Mouse (Mus musculus) right cerebral cortex, postnatal 14 days (tissue): ENCODE results near the gene Atn1.
A peak's percentile ranks its signal among the peaks of the same experiment; 100 is the strongest.
"Not testable (repeated sequence)": the region's sequence is repeated elsewhere in the genome, so short reads cannot be mapped to it uniquely, and the experiment has no call there.

Experiments used
- DNase-seq: peaks from one replicate; pipeline ENCODE4 v3.0.0; 2022

The Atn1 gene

DNA sequence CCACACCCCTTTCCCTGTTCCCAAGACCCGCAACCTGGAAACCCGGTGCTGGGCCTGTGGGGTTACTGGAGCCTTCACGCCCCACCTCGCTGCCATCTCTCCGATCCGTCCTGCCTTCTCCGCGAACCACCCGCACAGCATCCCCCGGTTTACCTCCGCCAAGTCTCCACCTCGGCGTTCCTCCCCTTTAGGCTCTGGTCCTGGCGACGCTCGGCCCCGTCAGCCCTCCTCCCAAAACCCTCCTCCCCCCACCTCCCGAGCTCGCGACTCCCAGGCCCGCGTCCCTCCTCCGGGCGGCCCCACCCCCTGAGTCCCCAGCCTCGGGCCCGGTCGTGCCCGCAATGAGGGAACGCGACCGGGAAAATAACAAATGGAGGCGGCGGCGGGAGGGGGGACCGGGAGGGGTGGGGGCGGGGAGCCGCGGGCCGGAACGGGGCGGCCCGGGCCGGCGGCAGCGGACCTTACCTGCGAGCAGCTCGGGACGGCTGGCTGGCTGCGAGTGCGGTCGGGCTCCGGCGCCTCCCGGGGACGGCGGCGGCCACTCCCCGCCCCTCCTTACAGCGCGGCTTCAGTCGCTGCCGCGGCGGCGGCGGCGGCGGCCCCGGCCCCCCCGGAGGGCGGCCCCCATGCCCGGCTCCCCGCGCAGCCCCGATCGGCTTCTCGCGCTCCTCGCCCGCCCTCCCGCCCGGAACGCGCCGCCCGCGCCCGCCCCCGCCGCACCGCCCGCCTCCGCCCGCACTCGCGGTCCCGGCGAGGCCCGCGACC is at the start of gene Atn1, which contains the start of gene Gm45234:
TSS of gene Atn1 (minus strand) at position 694 of the 765 bp plus-strand sequence.
TSS of gene Gm45234 (minus strand) at position 191 of the 765 bp plus-strand sequence.
- DNase-seq, result peak; percentile 64

DNA sequence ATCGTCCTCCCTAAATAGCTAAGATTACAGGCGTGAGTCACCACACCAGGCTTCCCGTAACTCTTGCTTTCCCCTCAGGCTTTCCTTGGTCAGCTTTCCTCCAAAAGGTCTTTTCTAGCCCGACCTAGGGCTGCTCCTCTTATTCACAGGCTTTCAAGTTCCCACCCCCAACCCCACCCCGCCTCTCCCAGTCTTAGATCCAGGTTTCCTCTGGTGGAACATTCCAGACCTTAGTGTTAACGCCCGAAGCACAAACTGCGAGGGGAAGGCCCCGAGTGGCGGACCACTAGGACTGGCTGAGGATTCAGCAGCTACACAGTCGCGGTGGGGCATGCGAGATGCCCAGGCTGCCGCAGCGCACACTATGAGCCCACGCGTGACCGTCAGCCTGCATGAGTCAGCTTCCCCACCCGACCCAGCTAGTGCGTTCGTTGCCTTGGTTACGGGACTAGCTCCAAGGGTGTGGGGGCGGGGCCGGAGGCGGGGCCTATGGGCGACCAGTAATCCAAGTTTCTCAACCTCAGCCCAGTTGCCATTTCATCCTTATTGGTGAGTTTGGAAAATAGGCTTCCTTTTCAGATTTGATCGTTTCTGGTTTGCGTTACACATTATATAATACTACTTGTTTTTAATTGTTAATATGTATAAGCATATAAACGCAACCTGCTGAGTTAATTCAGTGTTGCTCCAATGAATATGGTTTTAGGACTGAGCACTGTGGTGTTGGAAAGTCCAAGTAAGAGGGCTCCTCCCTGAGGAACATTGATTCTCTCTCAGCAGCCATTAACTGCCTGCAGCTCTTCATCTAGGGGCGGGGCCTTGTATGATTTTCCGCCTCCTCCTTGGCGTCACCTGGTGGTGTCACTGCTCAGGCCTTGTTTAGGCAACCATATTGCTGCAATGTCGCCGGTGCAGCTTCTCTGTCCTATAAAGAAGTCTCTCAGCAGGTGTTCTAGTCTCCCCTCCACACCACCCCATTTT is 49.3 kb upstream of the Atn1 start:
- peak; percentile 98 for DNase-seq

DNA sequence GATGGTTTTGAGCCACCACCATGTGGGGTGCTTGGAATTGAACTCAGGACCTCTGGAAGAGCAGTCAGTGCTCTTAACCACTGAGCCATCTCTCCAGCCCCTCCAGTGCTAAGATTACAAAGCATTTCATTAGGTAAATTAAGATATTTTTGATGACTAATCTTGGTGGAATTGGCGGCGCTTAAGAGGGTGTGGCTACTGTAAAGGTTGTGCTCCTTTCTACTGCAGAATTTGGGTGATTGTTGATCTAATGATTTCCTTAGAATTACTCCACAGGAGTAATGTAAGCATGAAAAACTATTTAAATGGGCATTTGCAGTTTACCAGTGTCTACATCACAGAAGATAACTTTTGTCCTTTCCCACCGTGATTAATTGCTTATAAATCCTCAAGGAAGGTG is 48.0 kb upstream of the Atn1 start:
- DNase-seq, result no peak

DNA sequence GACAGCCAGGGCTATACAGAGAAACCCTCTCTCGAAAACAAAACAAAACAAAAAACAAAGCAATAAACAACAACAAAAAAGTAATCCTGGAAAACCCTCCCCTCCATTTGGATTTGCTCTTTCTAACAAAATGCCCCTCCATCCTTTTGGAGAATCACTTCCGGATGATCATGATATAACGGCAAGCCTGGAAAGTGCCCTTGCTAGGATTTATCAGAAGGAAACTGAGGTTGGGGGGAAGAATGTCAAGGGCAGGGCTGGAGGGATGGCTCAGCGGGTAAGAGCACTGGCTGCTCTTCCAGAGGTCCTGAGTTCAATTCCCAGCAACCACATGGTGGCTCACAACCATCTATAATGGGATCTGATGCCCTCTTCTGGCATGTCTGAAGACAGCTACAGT is 47.4 kb upstream of the Atn1 start:
- DNase-seq, result not testable (repeated sequence)

DNA sequence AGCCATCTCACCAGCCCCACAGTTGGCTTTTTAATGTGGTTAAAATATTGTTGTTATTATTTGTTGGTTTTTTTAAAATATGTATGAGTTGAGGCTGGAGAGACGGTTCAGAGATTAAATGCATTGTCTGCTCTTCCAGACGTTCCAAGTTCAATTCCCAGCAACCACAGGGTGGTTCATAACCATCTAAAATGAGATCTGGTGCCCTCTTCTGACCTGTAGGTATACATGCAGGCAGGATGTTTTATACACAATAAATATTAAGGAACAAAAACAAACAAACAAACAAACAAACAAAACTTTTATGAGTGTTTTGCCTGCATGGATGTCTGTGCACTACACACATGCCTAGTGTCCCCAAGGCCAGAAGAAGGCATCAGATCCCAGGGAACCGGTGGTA is 46.7 kb upstream of the Atn1 start:
- DNase-seq, result no peak

DNA sequence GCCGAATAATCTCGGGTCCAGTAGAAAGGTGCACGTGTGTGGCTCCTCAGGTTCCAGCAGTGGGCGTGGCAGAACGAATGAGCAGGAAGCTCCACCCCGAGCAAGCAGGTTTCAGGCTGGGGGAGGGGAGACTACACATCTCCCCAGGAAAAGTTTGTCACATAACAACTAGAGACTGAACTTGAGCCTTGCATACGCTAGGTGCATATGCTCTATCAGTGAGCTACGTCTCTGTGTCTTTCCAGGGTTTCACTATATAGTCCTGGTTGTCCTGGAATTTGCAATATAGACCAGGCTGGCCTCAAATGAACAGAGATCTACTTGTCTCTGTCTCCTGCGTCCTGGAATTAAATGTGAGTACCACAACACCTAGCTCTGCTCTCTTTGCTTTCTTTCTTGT is 46.1 kb upstream of the Atn1 start:
- not testable (repeated sequence) for DNase-seq

DNA sequence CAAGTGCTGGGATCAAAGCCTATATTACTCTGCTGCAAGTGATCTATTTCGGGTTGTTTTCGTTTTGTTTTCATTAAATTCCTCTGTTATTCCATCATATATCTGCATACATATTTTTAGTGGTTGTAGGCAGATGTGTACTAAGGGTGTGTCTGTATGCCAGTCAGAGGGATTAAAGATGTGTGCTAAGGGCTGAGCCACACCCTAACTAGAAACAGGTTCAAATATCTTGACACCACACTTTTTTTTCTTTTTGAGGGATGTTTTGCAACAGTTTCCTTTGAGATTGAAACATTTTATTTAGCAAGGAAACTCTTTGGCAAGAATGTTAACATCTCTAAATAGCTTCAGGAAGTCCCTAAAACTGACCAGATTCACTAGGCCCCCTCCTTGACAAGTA is 39.9 kb upstream of the Atn1 start:
- DNase-seq, result no peak

DNA sequence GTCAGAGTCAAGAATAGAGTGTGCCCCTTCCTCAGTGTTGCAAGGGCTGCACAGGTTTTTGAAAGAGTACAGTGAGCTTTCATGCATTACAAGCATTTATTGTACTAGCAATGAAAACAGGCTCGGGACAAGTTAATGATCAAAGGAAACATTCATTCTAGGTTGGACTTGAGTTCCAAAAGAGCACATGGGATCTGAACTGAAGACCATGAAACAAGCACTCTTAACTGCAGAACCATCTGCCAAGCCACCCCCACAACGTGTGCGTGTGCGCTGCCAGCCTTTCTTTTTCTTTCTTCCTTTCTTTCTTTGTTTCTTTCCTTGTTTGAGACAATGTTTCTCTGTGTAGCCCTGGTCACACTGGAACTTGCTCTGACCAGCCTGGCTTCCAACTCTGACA is 39.5 kb upstream of the Atn1 start:
- no peak for DNase-seq

DNA sequence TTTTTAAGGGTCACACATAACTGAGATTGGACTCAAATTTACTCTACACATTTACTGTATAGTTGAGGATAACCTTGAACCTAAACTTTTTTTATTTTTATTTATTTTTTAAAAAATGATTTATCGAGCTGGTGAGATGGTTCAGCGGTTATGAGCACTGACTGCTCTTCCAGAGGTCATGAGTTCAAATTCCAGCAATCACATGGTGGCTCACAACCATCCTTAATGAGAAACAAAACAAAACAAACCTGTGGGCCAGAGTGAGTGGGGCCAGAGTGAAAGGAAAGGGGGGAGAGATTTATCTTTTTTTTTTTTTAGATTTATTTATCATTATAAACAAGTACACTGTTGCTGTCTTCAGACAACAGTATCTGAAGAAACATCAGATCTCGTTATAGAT is 35.6 kb upstream of the Atn1 start:
- DNase-seq, result no peak

DNA sequence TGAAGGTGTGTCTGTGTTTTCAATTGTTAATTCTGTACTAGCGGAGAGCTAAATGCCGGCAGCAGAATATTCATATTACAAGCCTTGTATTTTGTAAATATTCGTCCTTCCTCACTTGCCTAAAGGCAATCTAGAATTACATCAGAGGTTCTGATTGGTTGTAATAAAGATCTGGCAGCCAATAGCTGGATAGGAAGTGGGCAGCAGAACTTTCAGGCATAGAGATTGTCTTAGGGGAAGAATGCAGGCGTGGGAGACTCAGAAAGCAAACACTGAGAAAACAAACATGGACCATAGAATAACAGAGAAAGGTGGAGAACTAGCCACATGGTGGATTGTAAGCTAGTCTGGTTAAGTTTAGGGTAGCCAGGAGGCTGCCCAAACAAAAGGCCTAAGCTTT is 33.8 kb upstream of the Atn1 start:
- DNase-seq, result no peak

DNA sequence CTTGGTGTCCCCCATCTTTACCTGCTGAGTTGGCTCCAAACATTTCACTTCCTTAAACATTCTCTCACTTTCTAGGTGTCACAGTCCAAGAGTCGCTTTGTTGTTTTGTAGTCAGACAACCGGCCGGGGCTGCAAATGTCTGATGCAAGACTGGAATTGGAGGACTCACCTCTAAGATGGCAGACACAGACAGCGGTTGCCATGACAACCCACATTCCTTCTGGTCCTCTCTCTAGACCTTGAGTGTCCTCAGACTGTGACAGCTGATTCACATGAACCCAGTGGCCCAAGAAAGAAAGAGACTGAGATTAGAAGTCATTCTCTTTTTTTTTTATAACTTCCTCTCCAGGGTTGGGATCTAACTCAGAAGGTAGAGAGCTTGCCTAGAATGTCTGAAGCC is 33.2 kb upstream of the Atn1 start:
- DNase-seq, result no peak

DNA sequence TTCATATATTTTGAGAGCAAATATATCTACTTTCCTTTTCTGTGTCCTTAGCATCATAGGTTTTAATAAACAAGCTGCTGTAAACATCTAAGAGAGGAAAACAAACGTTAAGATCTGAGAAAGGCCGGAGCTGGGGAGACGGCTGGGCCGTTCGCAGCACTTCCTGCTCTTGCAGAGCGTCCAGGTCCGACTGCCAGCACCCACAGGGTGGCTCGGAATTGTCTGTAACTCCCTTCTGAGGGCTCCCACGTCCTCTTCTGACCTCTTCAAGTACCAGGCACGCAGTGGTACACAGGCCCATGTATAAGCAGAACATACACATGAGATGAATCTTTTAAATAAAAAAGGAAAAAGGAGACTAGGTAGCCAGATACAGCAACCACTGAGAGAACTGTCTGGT is 31.4 kb upstream of the Atn1 start:
- no peak for DNase-seq

DNA sequence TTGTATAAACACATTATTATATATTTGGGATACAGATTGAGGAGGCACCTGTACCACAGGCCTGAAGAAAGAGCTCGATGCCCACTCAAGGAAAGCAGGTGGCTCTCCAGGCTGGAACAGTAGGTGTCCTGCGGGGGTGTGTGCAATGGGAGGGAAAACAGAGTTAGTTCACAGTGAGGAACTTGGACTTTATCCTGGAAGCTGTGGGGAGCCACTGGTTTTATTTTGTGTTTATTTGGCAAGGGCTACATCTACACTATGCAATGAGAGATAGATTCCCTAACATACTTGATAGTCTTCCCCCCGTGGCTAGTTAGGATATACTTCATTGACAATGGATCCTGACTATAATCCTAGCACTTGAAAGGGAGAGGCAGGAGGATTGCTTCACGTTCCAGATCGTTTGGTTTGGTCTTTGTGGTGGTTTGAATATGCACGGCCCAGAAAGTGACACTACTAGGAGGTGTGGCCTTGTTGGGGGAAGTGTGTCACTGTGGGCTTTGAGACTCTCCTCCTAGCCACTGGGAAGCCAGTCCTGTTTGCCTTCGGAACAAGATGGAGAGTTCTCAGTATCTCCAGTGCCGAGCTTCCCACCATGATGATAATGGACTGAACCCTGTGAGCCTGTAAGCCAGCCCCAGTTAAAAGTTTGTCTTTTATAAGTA is 30.6 kb upstream of the Atn1 start:
- no peak for DNase-seq

DNA sequence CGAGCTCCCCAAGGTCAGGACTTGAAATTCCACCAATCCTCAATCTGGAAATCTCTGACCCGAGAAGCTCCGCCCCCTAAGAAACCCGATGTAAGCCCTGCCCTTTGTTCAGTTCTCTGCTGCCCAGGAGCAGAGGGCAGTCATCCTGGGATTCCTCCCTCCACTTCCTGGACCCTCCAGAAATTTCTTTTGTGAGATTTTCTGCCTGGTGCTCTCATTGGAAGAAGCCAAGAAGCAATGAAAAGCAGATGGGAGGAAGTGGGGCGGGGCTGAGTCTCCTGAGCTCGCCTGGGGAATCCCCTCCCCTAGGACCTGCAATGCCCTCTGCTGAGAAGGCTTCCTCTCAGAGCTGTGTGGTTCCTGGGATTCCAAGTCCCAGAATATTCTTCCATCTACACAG is 26.1 kb upstream of the Atn1 start:
- DNase-seq, result no peak

DNA sequence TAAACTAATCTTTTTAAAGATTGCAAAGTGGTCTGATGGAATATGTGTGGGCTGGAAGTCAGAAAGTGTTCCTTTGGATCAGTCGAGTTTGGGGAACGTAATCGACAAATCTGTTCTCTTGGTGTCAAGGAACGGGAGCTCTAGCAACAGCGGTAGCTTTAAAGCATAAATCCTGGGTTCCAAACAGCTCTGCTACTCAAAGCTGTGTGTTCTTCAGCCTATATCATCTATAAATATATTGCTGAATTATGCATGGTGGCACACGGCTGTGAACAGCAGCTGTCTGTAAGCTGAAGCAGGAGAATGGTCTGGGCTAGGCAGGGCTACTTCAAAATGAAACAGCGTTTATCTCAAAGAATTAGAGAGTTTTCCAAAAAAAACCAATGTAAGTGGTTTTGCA is 24.6 kb upstream of the Atn1 start:
- DNase-seq, result no peak

DNA sequence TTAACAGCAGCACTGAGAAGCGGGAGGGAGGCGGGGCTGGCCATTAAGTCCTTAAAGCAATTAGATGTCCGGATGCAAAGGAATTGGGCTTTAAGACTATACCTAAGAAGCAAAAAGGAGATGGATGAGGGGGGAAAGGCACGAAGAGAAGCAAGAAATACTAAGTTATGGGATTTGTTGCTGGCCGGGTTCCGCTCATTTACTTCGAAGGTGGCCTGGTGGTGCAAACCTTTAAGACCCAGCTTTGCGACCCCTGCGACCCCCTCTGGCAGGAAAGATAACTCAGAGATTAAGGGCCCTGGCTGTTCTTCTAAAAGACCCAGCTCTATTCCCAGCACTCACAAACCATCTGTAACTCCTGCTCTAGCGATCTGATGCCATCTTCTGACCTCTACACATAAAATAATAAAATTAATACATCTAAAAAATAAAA is 23.7 kb upstream of the Atn1 start:
- no peak for DNase-seq

DNA sequence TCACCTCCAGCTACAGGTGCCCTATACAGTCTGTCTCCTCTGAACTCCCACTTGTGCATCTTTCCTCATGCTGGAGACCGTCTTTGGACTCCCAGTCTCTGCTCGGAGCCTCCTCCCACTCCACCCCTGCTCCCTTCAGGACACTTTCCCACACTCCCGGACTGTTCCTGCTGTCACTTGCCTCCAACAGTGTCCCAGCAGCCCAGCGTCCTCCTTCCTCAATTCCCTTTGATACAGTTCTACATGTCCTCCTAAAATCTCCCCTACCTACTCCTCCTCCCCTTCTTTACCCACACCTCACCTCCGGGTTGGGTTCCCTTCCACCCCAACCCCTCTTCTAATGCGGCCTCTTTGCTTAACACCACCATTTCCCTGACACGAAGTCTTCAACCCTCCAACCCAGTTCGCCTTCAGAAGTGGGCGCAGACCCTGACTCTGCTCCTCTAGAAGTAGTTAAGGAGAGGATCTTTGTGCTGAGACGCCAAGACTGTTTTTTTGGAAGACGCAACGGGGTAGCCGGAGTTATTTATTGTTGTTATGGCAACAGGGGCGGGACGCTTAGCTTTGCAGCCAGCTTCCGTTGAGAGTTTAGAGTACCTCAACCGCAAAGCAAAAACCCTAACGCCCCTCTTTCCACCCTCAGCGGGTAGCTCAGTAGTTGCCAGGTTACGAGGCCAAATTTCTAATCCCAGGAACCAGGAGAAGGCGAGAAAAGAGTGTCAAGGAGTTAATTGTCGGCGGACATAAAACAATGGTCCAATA is 23.1 kb upstream of the Atn1 start, which contains the start of gene Lrrc23:
TSS of gene Lrrc23 (minus strand) at position 506 of the 762 bp plus-strand sequence.
- no peak for DNase-seq

DNA sequence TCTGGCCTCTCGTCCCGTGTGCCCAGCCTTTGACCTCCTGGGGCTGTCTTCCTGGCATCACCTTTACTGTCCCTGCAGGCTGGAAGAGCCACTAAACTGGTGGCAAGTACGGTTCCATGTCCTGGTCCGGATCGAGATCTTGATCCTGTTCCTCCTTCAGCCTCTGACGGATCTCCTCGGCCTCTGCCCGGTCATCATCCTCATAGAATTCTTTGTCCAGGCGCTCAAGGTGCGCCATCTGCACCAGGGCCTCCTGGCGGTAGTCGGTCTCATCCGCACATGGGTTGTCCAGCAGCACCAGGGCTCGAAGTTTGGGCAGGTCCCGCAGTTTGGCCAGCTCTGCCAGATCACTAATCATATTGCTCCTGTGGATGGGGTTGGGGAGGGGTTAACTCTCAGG is 14.2 kb upstream of the Atn1 start:
- no peak for DNase-seq

DNA sequence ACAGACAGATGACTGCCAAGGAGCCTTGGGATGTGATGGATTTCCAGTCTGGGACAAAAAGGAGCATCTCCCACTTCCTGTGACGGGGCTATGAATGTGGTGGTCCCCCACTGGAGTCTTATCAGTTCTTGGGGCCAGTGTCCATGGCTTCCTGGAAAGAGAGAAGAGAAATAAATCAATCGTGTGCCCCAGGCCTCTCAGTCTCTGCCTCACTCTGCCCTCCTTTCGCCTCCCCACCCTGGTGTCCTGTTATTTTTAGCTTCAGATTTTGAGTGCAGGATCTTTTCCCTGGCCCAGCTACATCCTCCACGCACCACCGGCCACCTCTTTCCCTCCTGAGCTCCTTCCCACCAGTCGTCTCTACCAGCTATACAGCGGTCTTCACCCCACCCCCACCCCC is 13.7 kb upstream of the Atn1 start:
- DNase-seq, result no peak

DNA sequence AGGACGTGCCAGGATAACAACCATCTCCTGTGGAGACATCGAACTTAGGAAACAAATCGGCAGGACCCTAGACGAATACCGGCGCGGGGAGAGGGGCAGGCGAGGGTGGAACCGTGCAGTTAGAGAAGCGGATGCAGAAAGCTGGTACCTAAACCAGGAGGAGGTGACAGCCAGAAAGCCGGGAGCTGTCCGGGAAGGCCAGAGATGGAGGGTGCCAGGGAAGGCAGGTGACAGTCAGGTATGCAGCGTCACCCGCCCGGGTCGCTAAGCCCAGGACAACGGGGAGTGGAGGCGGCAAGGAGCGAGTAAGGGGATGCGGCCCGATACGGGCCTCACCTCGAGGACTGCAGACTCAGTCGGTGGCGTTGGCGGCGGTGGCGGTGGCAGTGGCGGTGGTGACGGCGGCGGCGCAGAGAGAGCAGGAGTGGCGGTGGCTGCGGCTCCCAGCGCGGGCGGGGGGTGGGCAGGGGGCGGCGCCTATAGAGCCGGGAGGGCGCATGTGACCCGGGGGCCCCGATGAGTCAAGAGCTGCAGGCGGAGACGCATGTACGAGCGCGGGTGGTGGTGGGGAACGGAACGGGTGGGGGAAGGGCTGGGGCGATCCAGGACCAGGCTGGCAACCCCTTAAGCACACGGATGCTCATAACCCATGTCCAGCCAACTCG is 12.9 kb upstream of the Atn1 start, which contains the start of gene Eno2:
TSS of gene Eno2 (minus strand) at position 573 of the 665 bp plus-strand sequence.
- DNase-seq, result peak; percentile 85

DNA sequence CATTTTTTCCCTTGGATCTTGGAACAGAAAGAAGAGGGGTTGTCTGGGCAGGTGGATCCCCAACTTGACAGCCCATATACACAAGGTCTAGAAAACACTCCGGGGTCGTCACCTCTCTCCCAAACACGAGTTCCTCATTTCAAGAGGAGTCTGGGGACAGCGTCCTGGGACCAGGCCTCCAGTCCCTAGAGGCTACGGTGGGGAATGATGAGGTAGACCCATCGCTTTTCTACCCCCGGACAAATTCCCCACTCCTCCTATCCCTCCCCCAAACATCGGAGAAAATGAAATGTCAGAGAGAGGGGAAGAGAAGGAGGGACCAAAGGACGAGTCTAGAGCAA is 12.3 kb upstream of the Atn1 start:
- DNase-seq, result no peak
